Mouse (Mus musculus) liver, adult 2 months (tissue): ENCODE data around the gene Nr1h2.

Source experiments
- CTCF ChIP-seq: fragments of 200-500 bp; IDR thresholded peaks from 2 replicates; pipeline ENCODE4 v1.5.1; 2011; ENCODE audit warnings: low read depth, low read length, control low read depth
- POLR2A ChIP-seq: fragments of 200-500 bp; IDR thresholded peaks from 2 replicates; pipeline ENCODE4 v1.6.1; 2011; ENCODE audit warnings: low read length, control low read depth; ENCODE audit not compliant: insufficient read depth; ENCODE audit errors: extremely low read depth

GRCm38 (mm10) chr7:44588338-44588737 is 34.6 kb upstream of the Nr1h2 start:
- TF ChIP-seq CTCF: no peak
- TF ChIP-seq POLR2A: no peak
